Mouse (Mus musculus) heart, embryonic 14.5 days (tissue): ENCODE results near the gene Ctdsp2. TPM values are rescaled to one million over a fixed set of nuclear protein-coding genes. Genes with fewer than 3 reads are reported as not detected.

ENCODE experiments used
- ATAC-seq: fragments of 200-750 bp; cut with Nextera tagmentation; 2 replicates; pipeline ENCODE4 v1.8.0; 2017; ENCODE audit warnings: low read depth, moderate TSS enrichment; ENCODE audit not compliant: insufficient number of reproducible peaks, insufficient read depth, low FRiP score
- H3K27ac ChIP-seq, 2 experiments: fragments of 200-500 bp in 1 of 2; fragments of 300-500 bp in 1 of 2; sonication (generic) in 1 of 2; replicated peaks in 1 of 2; 2 replicates each; pipeline ENCODE4 v1.5.1; 2012 to 2014; ENCODE audit warnings: low read depth in 2 of 2, low read length in 2 of 2, control low read depth in 1 of 2, mild to moderate bottlenecking in 1 of 2, mixed read lengths in 1 of 2; ENCODE audit not compliant: control insufficient read depth in 1 of 2, insufficient read depth in 1 of 2
- H3K27me3 ChIP-seq: fragments of 300-500 bp; sonication (generic); 2 replicates; pipeline ENCODE4 v1.6.1; 2014; ENCODE audit warnings: mild to moderate bottlenecking, low read length, control low read depth; ENCODE audit not compliant: control insufficient read depth, insufficient read depth
- H3K36me3 ChIP-seq: fragments of 300-500 bp; sonication (generic); 2 replicates; pipeline ENCODE4 v1.6.1; 2014; ENCODE audit warnings: mild to moderate bottlenecking, control low read depth, low read length, mixed read lengths; ENCODE audit not compliant: control insufficient read depth, insufficient read depth
- H3K4me1 ChIP-seq, 2 experiments: fragments of 200-500 bp in 1 of 2; fragments of 300-500 bp in 1 of 2; sonication (generic) in 1 of 2; 2 replicates each; pipeline ENCODE4 v1.6.1; 2012 to 2014; ENCODE audit warnings: low read length in 2 of 2, control low read depth in 1 of 2, mixed read lengths in 1 of 2; ENCODE audit not compliant: control insufficient read depth in 2 of 2, insufficient read depth in 2 of 2
- H3K4me2 ChIP-seq: fragments of 300-500 bp; sonication (generic); 2 replicates; pipeline ENCODE4 v1.6.1; 2014; ENCODE audit warnings: mild to moderate bottlenecking, low read length
- H3K4me3 ChIP-seq, 2 experiments: fragments of 200-500 bp in 1 of 2; fragments of 300-500 bp in 1 of 2; sonication (generic) in 1 of 2; 2 replicates each; pipeline ENCODE4 v1.5.1; 2012 to 2014; ENCODE audit warnings: low read length in 2 of 2, mild to moderate bottlenecking in 2 of 2, control low read depth in 1 of 2, low read depth in 1 of 2, moderate library complexity in 1 of 2; ENCODE audit not compliant: control insufficient read depth in 1 of 2, insufficient read depth in 1 of 2
- H3K9ac ChIP-seq: fragments of 300-500 bp; sonication (generic); 2 replicates; pipeline ENCODE4 v1.6.1; 2014; ENCODE audit warnings: mild to moderate bottlenecking, low read length
- H3K9me3 ChIP-seq: fragments of 300-500 bp; sonication (generic); 2 replicates; pipeline ENCODE4 v1.6.1; 2016; ENCODE audit warnings: low read length, control low read depth; ENCODE audit not compliant: control insufficient read depth
- whole genome bisulfite sequencing: fragments of 180-500 bp; shearing (Covaris S2); extraction: QIAGEN DNeasy Blood & Tissue Kit; methylation state at CpG from one replicate; pipeline ENCODE4 v1.1.7; 2014; 5-methylcytosine and 5-hydroxymethylcytosine counted together
- polyA plus RNA-seq: library from polyadenylated mRNA; unstranded; fragments of >200 nt; fragmentation: Nextera tagmentation; extraction: Ambion mirVana; gene quantifications from 2 replicates; pipeline ENCODE4 v1.2.1, GENCODE M21; 2014

Ctdsp2 gene
- polyA plus RNA-seq, 1 experiment from 2014 or later, result 64.4 TPM

- Histone ChIP-seq H3K27ac (peak overlapping the region in 1 of 2 experiments; percentile 78; a peak in 1 of 4 replicates), H3K27me3 (no peaks in the 10 kb centered on the region), H3K4me2 (no peak overlapping the region), H3K36me3 (no peaks in the 10 kb centered on the region), H3K9me3 (no peaks in the 10 kb centered on the region), H3K4me3 (no peak overlapping the region), H3K4me1 (peaks cover 18 to 19% of the 10 kb centered on the region in 2 experiments), H3K9ac (no peak overlapping the region)
- ATAC-seq, result no peak
- WGBS, result 87% methylated on average over 8 of the region's 8 CpGs
Observed at GRCm38 (mm10) chr10:126963821-126964220, 14.7 kb upstream of the Ctdsp2 start.

DNA sequence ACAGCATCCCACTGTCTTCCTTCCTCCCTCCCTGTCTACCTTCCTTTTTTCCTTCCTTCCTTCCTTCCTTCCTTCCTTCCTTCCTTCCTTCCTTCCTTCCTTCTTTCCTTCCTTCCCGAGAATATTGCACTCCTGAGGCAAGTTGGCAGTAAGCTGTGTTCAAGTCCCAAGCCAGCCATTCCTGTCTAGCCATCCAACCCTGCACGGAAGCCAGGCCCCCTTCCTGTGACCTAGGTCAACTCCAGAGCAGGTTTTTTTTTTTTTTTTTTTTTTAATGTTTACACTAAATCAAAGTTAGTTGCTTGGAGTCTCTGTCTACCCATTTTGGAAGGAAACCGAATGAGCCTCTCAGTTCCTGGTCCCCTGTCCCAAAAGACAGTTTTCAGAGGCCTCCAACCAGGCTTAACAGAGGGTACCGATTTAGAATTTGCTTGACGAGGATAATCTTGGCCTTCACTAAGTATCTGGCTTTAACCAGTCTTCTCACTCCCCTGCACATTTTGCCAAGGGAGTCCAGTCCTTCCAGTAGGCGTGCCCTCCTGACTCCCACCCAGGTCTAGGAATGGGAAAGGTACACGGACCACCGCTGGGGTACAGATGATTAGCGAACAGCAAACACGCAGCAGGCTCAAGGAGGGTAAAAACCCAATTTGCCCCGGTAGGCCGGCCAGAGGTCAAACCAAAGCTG lies 7.0 kb upstream of the Ctdsp2 start:
- Histone ChIP-seq H3K9me3 (no peaks in the 10 kb centered on the region), H3K4me3 (no peak overlapping the region), H3K27me3 (no peaks in the 10 kb centered on the region), H3K36me3 (no peaks in the 10 kb centered on the region), H3K4me2 (peak overlapping the region; percentile 54), H3K9ac (peak overlapping the region; percentile 47; the same call in 1 of the 2 replicates), H3K27ac (peak overlapping the region; percentile 89 to 90), H3K4me1 (peaks cover 18 to 24% of the 10 kb centered on the region in 2 experiments)
- WGBS, result 11% methylated on average over 12 of the region's 12 CpGs
- no peak for ATAC-seq

GRCm38 (mm10) chr10:126972051-126972725 lies 6.3 kb upstream of the Ctdsp2 start:
- Histone ChIP-seq H3K27me3 (no peaks in the 10 kb centered on the region), H3K36me3 (no peaks in the 10 kb centered on the region), H3K9ac (peak overlapping the region; percentile 47), H3K9me3 (no peaks in the 10 kb centered on the region), H3K27ac (peak overlapping the region; percentile 89 to 90), H3K4me2 (peak overlapping the region; percentile 54), H3K4me3 (no peak overlapping the region), H3K4me1 (peaks cover 18 to 24% of the 10 kb centered on the region in 2 experiments)
- 11% methylated on average over 13 of the region's 13 CpGs for WGBS
- peak; percentile 91 for ATAC-seq

DNA sequence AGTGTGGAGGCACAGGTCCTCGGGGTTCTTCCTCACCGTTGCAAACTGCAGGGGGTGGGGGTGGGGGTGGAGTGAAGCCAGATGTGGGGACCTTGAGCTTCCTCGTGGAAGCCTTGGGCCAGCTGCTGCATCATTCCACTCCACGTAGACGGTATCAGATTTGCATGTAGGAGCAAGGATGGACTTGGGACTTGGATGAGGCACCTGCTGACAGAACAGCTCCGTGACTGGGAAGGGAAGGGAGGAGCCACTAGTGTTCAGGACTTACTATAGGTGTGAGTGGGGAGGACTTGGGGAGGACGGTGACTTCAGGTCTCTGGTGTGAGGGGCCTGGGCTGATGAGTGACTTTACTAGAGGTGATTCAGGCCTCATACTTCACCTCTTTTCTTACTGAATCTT lies 5.5 kb upstream of the Ctdsp2 start:
- Histone ChIP-seq H3K4me2 (no peak overlapping the region), H3K4me1 (peaks cover 21 to 30% of the 10 kb centered on the region in 2 experiments), H3K9me3 (no peaks in the 10 kb centered on the region), H3K9ac (peak overlapping the region; percentile 47; the same call in 1 of the 2 replicates), H3K27me3 (no peaks in the 10 kb centered on the region), H3K27ac (peak overlapping the region; percentile 79 to 89), H3K36me3 (no peaks in the 10 kb centered on the region), H3K4me3 (no peak overlapping the region)
- WGBS, result 25% methylated on average over 7 of the region's 7 CpGs
- no peak for ATAC-seq

DNA sequence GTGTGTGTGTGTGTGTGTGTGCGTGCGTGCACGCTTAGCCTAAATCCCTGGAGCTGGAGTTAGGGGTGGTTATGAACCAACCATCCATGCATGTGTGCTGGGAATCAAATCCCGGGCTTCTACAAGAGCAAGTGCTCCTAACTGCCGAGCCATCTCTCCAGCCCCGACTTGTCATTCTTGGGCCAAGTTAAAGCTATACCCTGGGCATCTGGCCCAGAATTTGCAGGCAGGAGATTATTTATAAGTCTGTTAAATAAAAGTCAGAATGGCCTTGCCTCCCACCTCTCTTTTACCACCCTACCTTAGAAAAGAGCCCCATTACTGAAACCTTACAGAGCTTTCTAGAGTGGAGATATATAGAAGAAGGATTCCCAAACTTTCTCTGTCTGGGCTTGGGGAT lies 2.8 kb upstream of the Ctdsp2 start:
- Histone ChIP-seq H3K9ac (no peak overlapping the region), H3K4me3 (no peak overlapping the region), H3K4me2 (no peak overlapping the region), H3K27me3 (no peaks in the 10 kb centered on the region), H3K4me1 (peaks cover 22 to 32% of the 10 kb centered on the region in 2 experiments), H3K27ac (no peak overlapping the region), H3K36me3 (no peaks in the 10 kb centered on the region), H3K9me3 (no peaks in the 10 kb centered on the region)
- 63% methylated on average over 6 of the region's 6 CpGs for WGBS
- ATAC-seq, result no peak

- H3K27ac ChIP-seq, result no peak overlapping the region
- no peaks in the 10 kb centered on the region for H3K9me3 ChIP-seq
- H3K4me2 ChIP-seq, result no peak overlapping the region
- ATAC-seq, result no peak
- peaks cover 25 to 33% of the 10 kb centered on the region in 2 experiments for H3K4me1 ChIP-seq
- 55% methylated on average over 4 of the region's 4 CpGs for WGBS
- H3K4me3 ChIP-seq, result no peak overlapping the region
- H3K36me3 ChIP-seq, result no peaks in the 10 kb centered on the region
- no peaks in the 10 kb centered on the region for H3K27me3 ChIP-seq
- no peak overlapping the region for H3K9ac ChIP-seq
Observed at GRCm38 (mm10) chr10:126977076-126977475, 1.4 kb upstream of the Ctdsp2 start.

- WGBS, result 0% methylated on average over 56 of the region's 62 CpGs
- no peaks in the 10 kb centered on the region for H3K27me3 ChIP-seq
- H3K36me3 ChIP-seq, result no peaks in the 10 kb centered on the region
- H3K4me3 ChIP-seq, result peak overlapping the region; percentile 95 to 97
- peaks cover 34 to 43% of the 10 kb centered on the region in 2 experiments for H3K4me1 ChIP-seq
- H3K4me2 ChIP-seq, result peak overlapping the region; percentile 82
- ATAC-seq, result peak; percentile 15
- H3K9me3 ChIP-seq, result no peaks in the 10 kb centered on the region
- peak overlapping the region; percentile 99 for H3K9ac ChIP-seq
- H3K27ac ChIP-seq, result peak overlapping the region; percentile 98 to 100
Observed at GRCm38 (mm10) chr10:126979121-126979635, 661 bp downstream of the Ctdsp2 start.
